ENCODE assay signal across 26 mouse cellular contexts in genomic region chr12:97397850-97398581, GRCm38 (mm10).
DNase-seq lines count a peak whose midpoint lies in the region; ATAC-seq lines count a peak whose summit lies in the region.
"Had no signal": no experiment of that assay in that cellular context is flagged by ENCODE, and none has a peak within 500 bp of the region (broad histone marks: within the 10 kb centered on the region; RNA-seq: fewer than 3 reads in every experiment).

No protein-coding gene starts in this region.

- no peaks in the 10 kb centered on the region for H3K9me3 ChIP-seq in forebrain, embryonic 14.5 days (replicated peaks; ENCODE audit: control insufficient read depth, low read length)
- no peaks in the 10 kb centered on the region for H3K9me3 ChIP-seq in forebrain, embryonic 12.5 days
- H3K9me3 ChIP-seq: heart, embryonic 12.5 days; hindbrain, embryonic 13.5 days; liver, embryonic 12.5 days; neural tube, embryonic 15.5 days had no signal

- no peaks in the 10 kb centered on the region for H3K36me3 ChIP-seq in forebrain, embryonic 14.5 days (ENCODE audit: control insufficient read depth, insufficient read depth, low read length)
- no peaks in the 10 kb centered on the region for H3K36me3 ChIP-seq in forebrain, embryonic 12.5 days (replicated peaks)
- H3K36me3 ChIP-seq: G1E; heart, embryonic 12.5 days; hindbrain, embryonic 13.5 days; liver, embryonic 12.5 days; neural tube, embryonic 15.5 days had no signal

- peak; percentile 83 for DNase-seq in forebrain, embryonic 14.5 days (ENCODE audit: low spot score)
- peak; percentile 6 to 44 for DNase-seq in left cerebral cortex, postnatal 14 days (ENCODE audit: low spot score in 2 of 2)
- no peak for DNase-seq in left cerebral cortex, postnatal 36 days (ENCODE audit: low spot score in 2 of 2)
- DNase-seq in right cerebral cortex, adult 18-20 months: peak; percentile 7
- no peak for DNase-seq in right cerebral cortex, postnatal 14 days
- DNase-seq: adrenal gland, postnatal 14 days; cerebellum, adult 18-20 months; cerebellum, postnatal 25 days; embryo, embryonic 11 days; gastrocnemius, postnatal 10 days; heart, adult 11 months; kidney, adult 2 months; kidney, postnatal 36 days; lung, adult 2 months; midbrain, embryonic 14.5 days; thymus, postnatal 14 days had no signal

- H3K9ac ChIP-seq in forebrain, embryonic 14.5 days (ENCODE audit: low read length): no peak overlapping the region
- no peak overlapping the region for H3K9ac ChIP-seq in forebrain, embryonic 12.5 days
- H3K9ac ChIP-seq: heart, embryonic 12.5 days; hindbrain, embryonic 13.5 days; liver, embryonic 12.5 days; neural tube, embryonic 15.5 days had no signal

- peak; percentile 85 for ATAC-seq in forebrain, embryonic 14.5 days
- no peak; the same call in 1 of the 2 replicates for ATAC-seq in forebrain, embryonic 12.5 days (ENCODE audit: low FRiP score)
- ATAC-seq in cerebellum, adult (ENCODE audit: insufficient number of reproducible peaks, low FRiP score, low TSS enrichment): no peak
- ATAC-seq: activated CD4-positive, CD25-positive, alpha-beta regulatory T cell, adult 4 months; inflammation-experienced regulatory T-cells, adult 6 months; liver, embryonic 12.5 days had no signal

- no peak overlapping the region for H3K4me2 ChIP-seq in forebrain, embryonic 14.5 days (ENCODE audit: low read length)
- H3K4me2 ChIP-seq in forebrain, embryonic 12.5 days: no peak overlapping the region
- H3K4me2 ChIP-seq: heart, embryonic 12.5 days; hindbrain, embryonic 13.5 days; liver, embryonic 12.5 days; neural tube, embryonic 15.5 days had no signal

- intact Hi-C loops in left cerebral cortex, postnatal 14 days (cut with DNase I): no loop called here
- intact Hi-C loops in left cerebral cortex, postnatal 36 days (cut with DNase I): no loop called here

- no peaks in the 10 kb centered on the region for H3K27me3 ChIP-seq in forebrain, embryonic 14.5 days (replicated peaks; ENCODE audit: control insufficient read depth, insufficient read depth, low read length)
- H3K27me3 ChIP-seq in forebrain, embryonic 12.5 days: no peaks in the 10 kb centered on the region
- H3K27me3 ChIP-seq: heart, embryonic 12.5 days; hindbrain, embryonic 13.5 days; liver, embryonic 12.5 days; megakaryocyte, embryonic 14.5 days; neural tube, embryonic 15.5 days had no signal

- H3K4me3 ChIP-seq in forebrain, embryonic 14.5 days (ENCODE audit: low read depth, low read length): no peak overlapping the region
- no peak overlapping the region for H3K4me3 ChIP-seq in forebrain, embryonic 12.5 days (replicated peaks)
- H3K4me3 ChIP-seq: heart, embryonic 12.5 days; hindbrain, embryonic 13.5 days; liver, embryonic 12.5 days; megakaryocyte, embryonic 14.5 days; neural tube, embryonic 15.5 days had no signal

- H3K27ac ChIP-seq in forebrain, embryonic 14.5 days (ENCODE audit: low read depth, low read length): 0 out of 2 replicates have a peak overlapping the region, but pooled peaks have one; percentile 44
- no peak overlapping the region for H3K27ac ChIP-seq in forebrain, embryonic 12.5 days
- H3K27ac ChIP-seq: hindbrain, embryonic 13.5 days; liver, embryonic 12.5 days; neural tube, embryonic 15.5 days had no signal

- peaks cover 10% of the 10 kb centered on the region for H3K4me1 ChIP-seq in forebrain, embryonic 14.5 days (ENCODE audit: control insufficient read depth, insufficient read depth, low read length)
- peaks cover 12% of the 10 kb centered on the region for H3K4me1 ChIP-seq in forebrain, embryonic 12.5 days
- H3K4me1 ChIP-seq: heart, embryonic 12.5 days; liver, embryonic 12.5 days; megakaryocyte, embryonic 14.5 days had no signal

- WGBS in forebrain, embryonic 14.5 days: 60% methylated on average over 5 of the region's 7 CpGs
- WGBS in forebrain, embryonic 12.5 days: 73% methylated on average over 6 of the region's 7 CpGs

Comparison
In these comparisons a context has a peak if more than half of its experiments do, and no peak if none do; other contexts are left out.
1. DNase-seq: peak in forebrain, embryonic 14.5 days (single experiment), left cerebral cortex, postnatal 14 days (2 of 2) and right cerebral cortex, adult 18-20 months (single experiment); none in left cerebral cortex, postnatal 36 days (0 of 2) and right cerebral cortex, postnatal 14 days (single experiment).